Mouse (Mus musculus) intestine, embryonic 14.5 days (tissue): ENCODE measurements around the gene Ubr2. TPM values are rescaled to one million over a fixed set of nuclear protein-coding genes. Genes with fewer than 3 reads are reported as not detected.

Source experiments
- ATAC-seq: fragments of 200-750 bp; cut with Nextera tagmentation; replicated peaks from 2 replicates; pipeline ENCODE4 v1.8.0; 2017; ENCODE audit warnings: low read depth, moderate number of reproducible peaks, moderate TSS enrichment, moderate library complexity; ENCODE audit not compliant: low FRiP score, low TSS enrichment
- DNase-seq: peaks from one replicate; pipeline ENCODE4 v3.0.0-alpha.2; 2018; ENCODE audit warnings: low spot score
- H3K27ac ChIP-seq: fragments of 300-500 bp; sonication (generic); 2 replicates; pipeline ENCODE4 v1.5.1; 2014; ENCODE audit warnings: low read depth, mild to moderate bottlenecking, control low read depth
- H3K27me3 ChIP-seq: fragments of 300-500 bp; sonication (generic); replicated peaks from 2 replicates; pipeline ENCODE4 v1.6.1; 2014; ENCODE audit warnings: low read length, control low read depth; ENCODE audit not compliant: control insufficient read depth, insufficient read depth
- H3K36me3 ChIP-seq: fragments of 300-500 bp; sonication (generic); 2 replicates; pipeline ENCODE4 v1.6.1; 2014; ENCODE audit warnings: low read length, control low read depth; ENCODE audit not compliant: control insufficient read depth, insufficient read depth
- H3K4me1 ChIP-seq: fragments of 300-500 bp; sonication (generic); replicated peaks from 2 replicates; pipeline ENCODE4 v1.6.1; 2014; ENCODE audit warnings: low read length, control low read depth, mixed read lengths; ENCODE audit not compliant: control insufficient read depth, insufficient read depth
- H3K4me2 ChIP-seq: fragments of 300-500 bp; sonication (generic); 2 replicates; pipeline ENCODE4 v1.6.1; 2014; ENCODE audit warnings: low read length
- H3K4me3 ChIP-seq: fragments of 300-500 bp; sonication (generic); 2 replicates; pipeline ENCODE4 v1.5.1; 2014; ENCODE audit warnings: low read depth, low read length, control low read depth, mixed read lengths
- H3K9ac ChIP-seq: fragments of 300-500 bp; sonication (generic); 2 replicates; pipeline ENCODE4 v1.6.1; 2014; ENCODE audit warnings: mild to moderate bottlenecking, low read length
- H3K9me3 ChIP-seq: fragments of 300-500 bp; sonication (generic); 2 replicates; pipeline ENCODE4 v1.6.1; 2016; ENCODE audit warnings: low read length, control low read depth; ENCODE audit not compliant: control insufficient read depth
- WGBS: fragments of 180-500 bp; shearing (Covaris S2); extraction: QIAGEN DNeasy Blood & Tissue Kit; methylation state at CpG from one replicate; pipeline ENCODE4 v1.1.7; 2014; 5-methylcytosine and 5-hydroxymethylcytosine counted together
- polyA plus RNA-seq: library from polyadenylated mRNA; unstranded; fragments of >200 nt; fragmentation: Nextera tagmentation; extraction: Ambion mirVana; gene quantifications from 2 replicates; pipeline ENCODE4 v1.2.1, GENCODE M21; 2014

The Ubr2 gene
- polyA plus RNA-seq, 1 experiment from 2014 or later: 23.8 TPM

- 0 out of 2 replicates have a peak overlapping the region, but pooled peaks have one; percentile 8 for H3K9ac ChIP-seq
- H3K9me3 ChIP-seq: no peaks in the 10 kb centered on the region
- no peaks in the 10 kb centered on the region for H3K4me1 ChIP-seq
- H3K4me3 ChIP-seq: peak overlapping the region; percentile 20; the same call in 1 of the 2 replicates
- H3K4me2 ChIP-seq: peak overlapping the region; percentile 47
- WGBS: 19% methylated on average over 18 of the region's 18 CpGs
- no peaks in the 10 kb centered on the region for H3K27me3 ChIP-seq
- H3K27ac ChIP-seq: no peak overlapping the region; the same call in 1 of the 2 replicates
- DNase-seq (peak; percentile 93), ATAC-seq (peak; percentile 83)
- no peaks in the 10 kb centered on the region for H3K36me3 ChIP-seq
Observed at GRCm38 (mm10) chr17:47038844-47039803, 28.8 kb upstream of the Ubr2 start.

DNA sequence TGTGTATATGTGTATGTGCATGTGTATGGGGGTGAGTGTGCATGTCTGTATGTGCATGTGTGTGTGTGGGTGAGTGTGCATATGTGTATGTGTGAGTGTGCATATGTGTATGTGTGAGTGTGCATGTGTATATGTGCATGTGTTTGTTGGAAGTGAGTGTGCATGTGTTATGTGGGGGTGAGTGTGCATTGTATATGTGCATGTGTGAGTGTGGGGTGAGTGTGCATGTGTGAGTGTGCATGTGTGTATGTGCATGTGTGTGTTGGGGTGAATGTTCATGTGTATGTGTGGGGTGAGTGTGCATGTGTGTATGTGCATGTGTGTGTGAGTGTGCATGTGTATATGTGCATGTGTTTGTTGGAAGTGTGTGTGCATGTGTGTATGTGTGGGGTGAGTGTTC is 24.2 kb upstream of the Ubr2 start:
- H3K36me3 ChIP-seq: no peaks in the 10 kb centered on the region
- no peaks in the 10 kb centered on the region for H3K4me1 ChIP-seq
- H3K9me3 ChIP-seq: no peaks in the 10 kb centered on the region
- ATAC-seq (no peak), DNase-seq (no peak)
- no peak overlapping the region for H3K4me2 ChIP-seq
- H3K27me3 ChIP-seq: no peaks in the 10 kb centered on the region
- H3K27ac ChIP-seq: no peak overlapping the region
- no peak overlapping the region for H3K9ac ChIP-seq
- H3K4me3 ChIP-seq: no peak overlapping the region

DNA sequence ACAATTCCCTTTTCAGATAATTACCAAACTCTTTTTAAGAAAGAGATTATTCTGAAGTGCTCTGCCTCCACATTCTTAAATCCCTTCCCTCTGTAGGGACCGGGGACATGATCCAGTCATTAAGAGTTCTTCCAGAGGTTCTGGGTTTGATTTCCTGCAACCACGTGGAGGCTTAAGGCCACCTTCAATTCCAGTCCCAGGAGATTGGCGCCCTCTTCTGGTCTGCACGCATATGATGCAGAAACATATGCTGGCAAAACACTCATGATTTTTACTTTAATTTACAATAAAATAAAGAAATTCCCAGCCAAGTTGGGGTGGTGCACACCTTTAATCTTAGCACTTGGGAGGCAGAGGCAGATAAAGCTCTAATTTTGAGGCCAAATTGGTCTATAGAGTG is 23.3 kb upstream of the Ubr2 start:
- ATAC-seq: no peak
- no peak overlapping the region for H3K9ac ChIP-seq
- H3K4me3 ChIP-seq: no peak overlapping the region
- no peak overlapping the region for H3K27ac ChIP-seq
- no peaks in the 10 kb centered on the region for H3K36me3 ChIP-seq
- DNase-seq: peak; percentile 71
- 4% methylated on average over 4 of the region's 4 CpGs for WGBS
- H3K9me3 ChIP-seq: no peaks in the 10 kb centered on the region
- H3K27me3 ChIP-seq: no peaks in the 10 kb centered on the region
- no peak overlapping the region for H3K4me2 ChIP-seq
- H3K4me1 ChIP-seq: no peaks in the 10 kb centered on the region

GRCm38 (mm10) chr17:47024805-47025204 is 14.4 kb upstream of the Ubr2 start:
- WGBS: 82% methylated on average over 1 of the region's 1 CpGs
- no peak for ATAC-seq

GRCm38 (mm10) chr17:47023369-47023768 is 13.0 kb upstream of the Ubr2 start:
- Histone ChIP-seq H3K4me3 (no peak overlapping the region), H3K27ac (no peak overlapping the region), H3K4me2 (no peak overlapping the region), H3K27me3 (no peaks in the 10 kb centered on the region), H3K9ac (no peak overlapping the region), H3K4me1 (no peaks in the 10 kb centered on the region), H3K36me3 (no peaks in the 10 kb centered on the region), H3K9me3 (no peaks in the 10 kb centered on the region)
- 73% methylated on average over 1 of the region's 1 CpGs for WGBS
- ATAC-seq: no peak
- DNase-seq: no peak

More at GRCm38 (mm10) chr17:47024805-47025204, 14.4 kb upstream of the Ubr2 start:
- no peaks in the 10 kb centered on the region for H3K36me3 ChIP-seq
- no peak overlapping the region for H3K4me2 ChIP-seq
- no peak overlapping the region for H3K4me3 ChIP-seq
- no peaks in the 10 kb centered on the region for H3K27me3 ChIP-seq
- H3K9me3 ChIP-seq: no peaks in the 10 kb centered on the region
- H3K27ac ChIP-seq: no peak overlapping the region
- no peaks in the 10 kb centered on the region for H3K4me1 ChIP-seq
- H3K9ac ChIP-seq: no peak overlapping the region
- no peak for DNase-seq

DNA sequence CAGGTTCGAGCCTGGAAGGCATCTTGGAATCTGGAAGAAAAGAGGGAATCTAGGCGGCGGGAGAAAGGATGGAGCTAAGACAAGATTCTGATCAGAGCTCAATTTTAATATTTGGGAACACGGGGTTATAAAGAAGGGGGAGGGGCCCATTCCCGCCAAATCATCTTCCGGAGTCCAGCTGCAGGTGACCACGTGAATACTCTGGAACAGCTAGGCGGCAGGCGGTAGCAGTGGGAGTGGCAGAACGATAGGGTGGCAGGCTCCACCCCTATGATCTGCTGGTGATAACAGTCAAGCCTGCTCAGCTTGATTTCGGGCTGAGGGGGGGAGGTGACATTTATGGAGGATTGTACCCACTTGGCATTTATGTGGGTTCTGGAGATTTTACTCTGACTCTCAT is 2.5 kb upstream of the Ubr2 start:
- ATAC-seq: no peak
- H3K36me3 ChIP-seq: no peaks in the 10 kb centered on the region
- no peak overlapping the region for H3K27ac ChIP-seq
- H3K4me2 ChIP-seq: no peak overlapping the region
- no peaks in the 10 kb centered on the region for H3K27me3 ChIP-seq
- no peak for DNase-seq
- 39% methylated on average over 11 of the region's 11 CpGs for WGBS
- peaks cover 10% of the 10 kb centered on the region for H3K4me1 ChIP-seq
- H3K4me3 ChIP-seq: no peak overlapping the region
- H3K9me3 ChIP-seq: no peaks in the 10 kb centered on the region
- H3K9ac ChIP-seq: no peak overlapping the region

DNA sequence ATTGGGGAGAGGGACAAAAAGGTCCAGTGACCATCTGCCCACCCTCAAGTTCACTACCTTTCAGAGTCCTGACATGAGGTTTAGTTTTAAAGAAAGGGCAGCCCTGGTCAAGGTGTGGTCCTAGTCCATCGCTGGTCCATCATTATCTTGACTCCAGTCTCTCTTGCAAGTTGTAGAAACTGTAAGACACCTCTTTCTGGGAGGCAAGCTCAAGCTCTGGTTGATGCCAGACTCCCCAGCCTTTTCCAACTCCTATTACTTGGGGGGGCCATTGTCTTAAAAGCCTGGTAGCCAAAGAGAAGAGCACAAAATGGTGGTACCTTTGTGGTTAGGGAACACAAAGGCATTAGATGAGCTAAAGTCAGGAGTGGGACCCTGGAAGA is 1.3 kb upstream of the Ubr2 start:
- no peak for DNase-seq
- no peak overlapping the region for H3K27ac ChIP-seq
- peaks cover 8% of the 10 kb centered on the region for H3K36me3 ChIP-seq
- H3K9me3 ChIP-seq: no peaks in the 10 kb centered on the region
- ATAC-seq: no peak
- no peak overlapping the region for H3K9ac ChIP-seq
- H3K27me3 ChIP-seq: no peaks in the 10 kb centered on the region
- peaks cover 10% of the 10 kb centered on the region for H3K4me1 ChIP-seq
- WGBS: 100% methylated on average over 1 of the region's 1 CpGs
- no peak overlapping the region for H3K4me3 ChIP-seq
- no peak overlapping the region for H3K4me2 ChIP-seq

DNA sequence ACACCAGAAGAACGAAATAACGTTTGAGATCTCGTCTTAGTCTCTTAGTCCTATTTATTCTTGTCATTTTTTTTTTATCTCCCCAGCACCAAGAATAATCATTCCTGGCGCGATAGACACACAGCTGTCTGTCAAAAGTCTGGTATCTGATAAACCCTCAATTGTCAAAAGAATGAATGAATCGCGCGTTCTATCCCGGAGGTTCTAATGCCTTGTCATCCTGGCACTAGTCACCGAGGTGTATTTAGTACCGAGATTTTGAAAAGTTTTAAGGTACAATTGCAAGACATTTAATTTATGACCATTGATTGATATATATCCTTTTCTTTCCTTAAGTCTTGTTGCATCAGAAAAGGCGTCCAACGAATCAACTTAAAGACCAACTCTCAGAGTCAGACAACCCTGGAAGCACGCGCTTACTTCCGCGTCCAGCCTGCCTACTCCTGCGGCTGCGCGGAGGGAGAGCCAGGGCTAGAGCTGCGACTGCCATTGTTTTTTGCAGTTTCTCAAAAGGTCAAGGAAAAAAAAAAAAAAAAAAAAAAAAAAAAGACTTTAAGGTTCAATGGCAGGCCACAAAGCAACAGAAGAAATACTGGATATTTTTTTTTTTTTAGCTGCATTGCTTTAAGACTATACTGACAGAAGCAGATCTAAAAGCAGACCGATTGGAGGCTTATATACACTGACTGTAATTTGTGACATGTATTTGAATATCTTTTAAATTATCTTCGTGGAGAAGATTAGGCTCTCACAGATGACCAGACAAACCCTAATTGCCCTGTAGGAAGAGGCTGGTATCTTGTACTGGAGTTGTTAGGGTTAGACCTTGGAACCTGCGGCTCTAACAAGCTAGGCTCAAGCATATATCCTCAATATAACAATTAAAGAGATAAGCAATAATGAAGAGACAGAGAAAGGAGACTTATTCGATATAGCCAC is 635 bp upstream of the Ubr2 start:
- H3K9me3 ChIP-seq: no peaks in the 10 kb centered on the region
- H3K4me3 ChIP-seq: peak overlapping the region; percentile 96
- 12% methylated on average over 25 of the region's 25 CpGs for WGBS
- H3K27ac ChIP-seq: peak overlapping the region; percentile 96; the same call in 1 of the 2 replicates
- ATAC-seq (peak; percentile 42; the same call in 1 of the 2 replicates), DNase-seq (peak; percentile 63)
- H3K4me2 ChIP-seq: peak overlapping the region; percentile 66
- H3K27me3 ChIP-seq: no peaks in the 10 kb centered on the region
- H3K9ac ChIP-seq: peak overlapping the region; percentile 17; the same call in 1 of the 2 replicates
- peaks cover 10% of the 10 kb centered on the region for H3K4me1 ChIP-seq
- peaks cover 13% of the 10 kb centered on the region for H3K36me3 ChIP-seq
